Mouse (Mus musculus): ENCODE data around the gene Cd276. TPM values are rescaled to one million over a fixed set of nuclear protein-coding genes. Genes with fewer than 3 reads are reported as not detected.
"Not testable (repeated sequence)": the region's sequence is repeated elsewhere in the genome, so short reads cannot be mapped to it uniquely, and the experiment has no call there.

Cd276 gene
- 1 to 10 TPM; 5.8 to 6.0 TPM for total RNA-seq (2021)

- peak; percentile 56 to 63 for DNase-seq
Observed at GRCm38 (mm10) chr9:58554908-58555684, at the start of gene Cd276. Gene Cd276 (minus strand): TSS chr9:58555437.

GRCm38 (mm10) chr9:58595313-58595712 is 40.1 kb upstream of the Cd276 start:
- no peak for DNase-seq

GRCm38 (mm10) chr9:58588657-58589056 is 33.4 kb upstream of the Cd276 start:
- no peak for DNase-seq

GRCm38 (mm10) chr9:58584323-58584722 is 29.1 kb upstream of the Cd276 start:
- no peak for DNase-seq

GRCm38 (mm10) chr9:58583267-58583641 is 28.0 kb upstream of the Cd276 start:
- DNase-seq, result peak in 1 of 2 experiments; percentile 14

GRCm38 (mm10) chr9:58582581-58583266 is 27.5 kb upstream of the Cd276 start:
- peak; percentile 35 to 49 for DNase-seq

- peak; percentile 93 to 95 for DNase-seq
Observed at GRCm38 (mm10) chr9:58581958-58582540, 26.8 kb upstream of the Cd276 start, which contains the start of gene Nptn. Gene Nptn (plus strand): TSS chr9:58582240.

- no peak for DNase-seq
Observed at GRCm38 (mm10) chr9:58581283-58581930, 26.2 kb upstream of the Cd276 start.

GRCm38 (mm10) chr9:58580453-58581195 is 25.4 kb upstream of the Cd276 start:
- DNase-seq, result not testable (repeated sequence)

- DNase-seq, result peak; percentile 64 to 81
Observed at GRCm38 (mm10) chr9:58578669-58579068, 23.4 kb upstream of the Cd276 start.

GRCm38 (mm10) chr9:58571001-58571400 is 15.8 kb upstream of the Cd276 start:
- no peak for DNase-seq

- no peak for DNase-seq
Observed at GRCm38 (mm10) chr9:58567682-58568081, 12.4 kb upstream of the Cd276 start.

GRCm38 (mm10) chr9:58565945-58566344 is 10.7 kb upstream of the Cd276 start:
- not testable (repeated sequence) for DNase-seq

GRCm38 (mm10) chr9:58560211-58560610 is 5.0 kb upstream of the Cd276 start:
- no peak for DNase-seq

GRCm38 (mm10) chr9:58557457-58558455 is 2.5 kb upstream of the Cd276 start:
- DNase-seq, result no peak

- no peak for DNase-seq
Observed at GRCm38 (mm10) chr9:58556627-58557026, 1.4 kb upstream of the Cd276 start.

GRCm38 (mm10) chr9:58555685-58556414 is 613 bp upstream of the Cd276 start:
- DNase-seq, result no peak

GRCm38 (mm10) chr9:58554056-58554907 is 955 bp downstream of the Cd276 start:
- peak in 1 of 2 experiments; percentile 38 for DNase-seq

GRCm38 (mm10) chr9:58552083-58552482 is 3.2 kb downstream of the Cd276 start:
- DNase-seq, result no peak
